Mouse (Mus musculus): ENCODE results near the gene Plch2. TPM values are rescaled to one million over a fixed set of nuclear protein-coding genes. Genes with fewer than 3 reads are reported as not detected.

Gene Plch2
- polyA plus RNA-seq, 1 experiment from 2014 or later: 15.4 TPM

- peak; percentile 48 for DNase-seq (ENCODE audit: low spot score)
- H3K36me3 ChIP-seq (ENCODE audit: control insufficient read depth, insufficient read depth, low read length): peaks cover 15% of the 10 kb centered on the region
- peak; percentile 67 for TF ChIP-seq CTCF (IDR thresholded peaks at IDR 0.05; ENCODE audit: low read depth)
- no peak for TF ChIP-seq EP300 (optimal IDR thresholded peaks at IDR 0.05)
Measured at GRCm38 (mm10) chr4:155069191-155069590, 12.6 kb upstream of the Plch2 start.

GRCm38 (mm10) chr4:155068357-155068972 is 11.9 kb upstream of the Plch2 start:
- DNase-seq (ENCODE audit: low spot score) (no peak), ATAC-seq (ENCODE audit: low FRiP score, low TSS enrichment) (no peak)
- TF ChIP-seq CTCF (IDR thresholded peaks at IDR 0.05; ENCODE audit: low read depth) (no peak), EP300 (optimal IDR thresholded peaks at IDR 0.05) (no peak)
- no peak overlapping the region for H3K4me3 ChIP-seq (ENCODE audit: low read depth, low read length)
- H3K4me2 ChIP-seq (replicated peaks; ENCODE audit: low read depth): no peak overlapping the region; the same call in 1 of the 2 replicates
- no peaks in the 10 kb centered on the region for H3K9me3 ChIP-seq (ENCODE audit: control insufficient read depth, low read length)
- 87% methylated on average over 20 of the region's 20 CpGs for WGBS
- peaks cover 11% of the 10 kb centered on the region; the same call in 1 of the 2 replicates for H3K36me3 ChIP-seq (ENCODE audit: control insufficient read depth, insufficient read depth, low read length)
- H3K27me3 ChIP-seq (ENCODE audit: control insufficient read depth, insufficient read depth, low read length): no peaks in the 10 kb centered on the region
- H3K9ac ChIP-seq (ENCODE audit: low read length): no peak overlapping the region
- H3K27ac ChIP-seq (replicated peaks): no peak overlapping the region
- H3K4me1 ChIP-seq (replicated peaks; ENCODE audit: control insufficient read depth, insufficient read depth): peaks cover 4% of the 10 kb centered on the region; the same call in 1 of the 2 replicates

More at GRCm38 (mm10) chr4:155069191-155069590, 12.6 kb upstream of the Plch2 start:
- Histone ChIP-seq H3K27me3 (ENCODE audit: control insufficient read depth, insufficient read depth, low read length) (no peaks in the 10 kb centered on the region), H3K9me3 (ENCODE audit: control insufficient read depth, low read length) (no peaks in the 10 kb centered on the region), H3K4me3 (ENCODE audit: low read depth, low read length) (no peak overlapping the region), H3K4me1 (replicated peaks; ENCODE audit: control insufficient read depth, insufficient read depth) (peaks cover 4% of the 10 kb centered on the region; the same call in 1 of the 2 replicates), H3K27ac (replicated peaks) (no peak overlapping the region), H3K9ac (ENCODE audit: low read length) (no peak overlapping the region), H3K4me2 (replicated peaks; ENCODE audit: low read depth) (no peak overlapping the region)
- no peak for ATAC-seq (ENCODE audit: low FRiP score, low TSS enrichment)
- 81% methylated on average over 6 of the region's 6 CpGs for WGBS

- WGBS: under 1% methylated on average over 48 of the region's 48 CpGs
- Histone ChIP-seq H3K4me2 (replicated peaks; ENCODE audit: low read depth) (peak within 1 kb of the TSS; percentile 83), H3K9me3 (ENCODE audit: control insufficient read depth, low read length) (no peaks in the 10 kb centered on the region), H3K36me3 (ENCODE audit: control insufficient read depth, insufficient read depth, low read length) (0 out of 2 replicates have a peak, but pooled peaks cover 6% of the 10 kb centered on the region), H3K27ac (replicated peaks) (peak within 1 kb of the TSS; percentile 75), H3K4me1 (replicated peaks; ENCODE audit: control insufficient read depth, insufficient read depth) (peaks cover 4% of the 10 kb centered on the region; the same call in 1 of the 2 replicates), H3K27me3 (ENCODE audit: control insufficient read depth, insufficient read depth, low read length) (no peaks in the 10 kb centered on the region), H3K4me3 (ENCODE audit: low read depth, low read length) (peak within 1 kb of the TSS; percentile 70), H3K9ac (ENCODE audit: low read length) (peak within 1 kb of the TSS; percentile 72)
- ATAC-seq (ENCODE audit: low FRiP score, low TSS enrichment): peak; percentile 89
- DNase-seq (ENCODE audit: low spot score): peak; percentile 99
- TF ChIP-seq CTCF (IDR thresholded peaks at IDR 0.05; ENCODE audit: low read depth) (no peak), EP300 (optimal IDR thresholded peaks at IDR 0.05) (no peak)
Measured at GRCm38 (mm10) chr4:155066834-155067522, 10.4 kb upstream of the Plch2 start, which contains the start of gene Pex10. Gene Pex10, plus strand, starts transcription at chr4:155067016.

GRCm38 (mm10) chr4:155065970-155066833 is 9.6 kb upstream of the Plch2 start:
- no peaks in the 10 kb centered on the region for H3K9me3 ChIP-seq (ENCODE audit: control insufficient read depth, low read length)

GRCm38 (mm10) chr4:155064474-155064873 is 7.9 kb upstream of the Plch2 start:
- H3K9me3 ChIP-seq (ENCODE audit: control insufficient read depth, low read length): no peaks in the 10 kb centered on the region
- no peak overlapping the region for H3K9ac ChIP-seq (ENCODE audit: low read length)
- peak overlapping the region; percentile 34 for H3K4me2 ChIP-seq (replicated peaks; ENCODE audit: low read depth)
- no peak overlapping the region for H3K4me3 ChIP-seq (ENCODE audit: low read depth, low read length)
- DNase-seq (ENCODE audit: low spot score) (peak; percentile 77), ATAC-seq (ENCODE audit: low FRiP score, low TSS enrichment) (no peak)
- no peaks in the 10 kb centered on the region for H3K36me3 ChIP-seq (ENCODE audit: control insufficient read depth, insufficient read depth, low read length)
- H3K27ac ChIP-seq (replicated peaks): peak overlapping the region; percentile 88
- TF ChIP-seq EP300 (optimal IDR thresholded peaks at IDR 0.05) (no peak), CTCF (IDR thresholded peaks at IDR 0.05; ENCODE audit: low read depth) (peak; percentile 59)
- peaks cover 4% of the 10 kb centered on the region; the same call in 1 of the 2 replicates for H3K4me1 ChIP-seq (replicated peaks; ENCODE audit: control insufficient read depth, insufficient read depth)
- H3K27me3 ChIP-seq (ENCODE audit: control insufficient read depth, insufficient read depth, low read length): no peaks in the 10 kb centered on the region
- 44% methylated on average over 2 of the region's 2 CpGs for WGBS

More at GRCm38 (mm10) chr4:155065970-155066833, 9.6 kb upstream of the Plch2 start:
- TF ChIP-seq CTCF (IDR thresholded peaks at IDR 0.05; ENCODE audit: low read depth) (peak; percentile 96), EP300 (optimal IDR thresholded peaks at IDR 0.05) (no peak)
- Histone ChIP-seq H3K4me3 (ENCODE audit: low read depth, low read length) (peak overlapping the region; percentile 70), H3K27me3 (ENCODE audit: control insufficient read depth, insufficient read depth, low read length) (no peaks in the 10 kb centered on the region), H3K27ac (replicated peaks) (peak overlapping the region; percentile 75), H3K9ac (ENCODE audit: low read length) (0 out of 2 replicates have a peak overlapping the region, but pooled peaks have one; percentile 43), H3K36me3 (ENCODE audit: control insufficient read depth, insufficient read depth, low read length) (0 out of 2 replicates have a peak, but pooled peaks cover 6% of the 10 kb centered on the region), H3K4me2 (replicated peaks; ENCODE audit: low read depth) (peak overlapping the region; percentile 83), H3K4me1 (replicated peaks; ENCODE audit: control insufficient read depth, insufficient read depth) (peaks cover 4% of the 10 kb centered on the region; the same call in 1 of the 2 replicates)
- 5% methylated on average over 15 of the region's 15 CpGs for WGBS
- ATAC-seq (ENCODE audit: low FRiP score, low TSS enrichment) (peak; percentile 56), DNase-seq (ENCODE audit: low spot score) (peak; percentile 90)

Measured in stomach, postnatal 0 days (tissue).